In genomic region chr1:125435369-125436135, GRCm38 (mm10) we compare ENCODE assay signal across 8 mouse cellular contexts. TPM values are rescaled to one million over a fixed set of nuclear protein-coding genes. Genes with fewer than 3 reads are reported as not detected.
A peak's percentile ranks its signal among the peaks of the same experiment; 100 is the strongest.
DNase-seq lines count a peak whose midpoint lies in the region; ATAC-seq and TF ChIP-seq lines count a peak whose summit lies in the region.

TSS of gene Actr3 (minus strand) at chr1:125435727.

- peak within 1 kb of the TSS; percentile 96 for H3K9ac ChIP-seq in heart, embryonic 15.5 days
- peak within 1 kb of the TSS; percentile 98 for H3K9ac ChIP-seq in liver, embryonic 14.5 days (replicated peaks)
- peak within 1 kb of the TSS; percentile 87 for H3K9ac ChIP-seq in neural tube, embryonic 11.5 days (ENCODE audit: low read length)
- H3K9ac ChIP-seq in stomach, postnatal 0 days (ENCODE audit: low read length), result peak within 1 kb of the TSS; percentile 97

- ATAC-seq in heart, embryonic 15.5 days (replicated peaks; ENCODE audit: insufficient number of reproducible peaks, insufficient read depth, low FRiP score, low read depth), result peak; percentile 94
- ATAC-seq in liver, embryonic 14.5 days (ENCODE audit: insufficient read depth), result peak; percentile 94
- peak; percentile 95 for ATAC-seq in neural tube, embryonic 11.5 days (ENCODE audit: insufficient read depth, low FRiP score, low TSS enrichment)
- ATAC-seq in stomach, postnatal 0 days (ENCODE audit: low FRiP score, low TSS enrichment), result peak; percentile 97

- peak; percentile 45; the same call in 1 of the 2 replicates for TF ChIP-seq EP300 in liver, embryonic 14.5 days (IDR thresholded peaks at IDR 0.05; ENCODE audit: low read depth)
- TF ChIP-seq EP300 in stomach, postnatal 0 days (optimal IDR thresholded peaks at IDR 0.05), result peak; percentile 76

- DNase-seq in CD8-positive naive resting alpha-beta T cell, adult 2 months (ENCODE audit: low read depth in 2 of 2, low spot score in 2 of 2), result peak; percentile 100
- DNase-seq in c-Kit-positive CD71-negative TER-119-negative erythroid progenitor cells, embryonic 14.5 days (ENCODE audit: low read depth), result peak; percentile 99
- DNase-seq in forebrain, embryonic 10.5 days (ENCODE audit: extremely low spot score, low spot score), result peak; percentile 99
- peak; percentile 99 for DNase-seq in kidney, postnatal 25 days
- peak; percentile 94 to 95 (median 95) for DNase-seq in liver, embryonic 14.5 days (ENCODE audit: low read depth in 3 of 3, low spot score in 3 of 3)
- DNase-seq in neural tube, embryonic 11.5 days (ENCODE audit: low spot score), result peak; percentile 100
- peak; percentile 100 for DNase-seq in stomach, postnatal 0 days (ENCODE audit: low spot score)

- peaks cover 25% of the 10 kb centered on the region for H3K4me1 ChIP-seq in forebrain, embryonic 10.5 days
- peaks cover 25% of the 10 kb centered on the region for H3K4me1 ChIP-seq in heart, embryonic 15.5 days (replicated peaks)
- peaks cover 20 to 24% of the 10 kb centered on the region in 2 experiments for H3K4me1 ChIP-seq in liver, embryonic 14.5 days (replicated peaks; ENCODE audit: control insufficient read depth in 2 of 2, insufficient read depth in 2 of 2, low read length in 1 of 2)
- 0 out of 2 replicates have a peak, but pooled peaks cover 7% of the 10 kb centered on the region for H3K4me1 ChIP-seq in neural tube, embryonic 11.5 days (ENCODE audit: control insufficient read depth, insufficient read depth, low read length)
- H3K4me1 ChIP-seq in stomach, postnatal 0 days (replicated peaks; ENCODE audit: control insufficient read depth, insufficient read depth), result no peaks in the 10 kb centered on the region

- H3K27ac ChIP-seq in forebrain, embryonic 10.5 days, result peak within 1 kb of the TSS; percentile 96
- H3K27ac ChIP-seq in heart, embryonic 15.5 days, result peak within 1 kb of the TSS; percentile 100
- peak within 1 kb of the TSS; percentile 91 for H3K27ac ChIP-seq in liver, embryonic 14.5 days
- peak within 1 kb of the TSS; percentile 97 for H3K27ac ChIP-seq in neural tube, embryonic 11.5 days (ENCODE audit: low read depth, low read length)
- peak within 1 kb of the TSS; percentile 99 for H3K27ac ChIP-seq in stomach, postnatal 0 days (replicated peaks)

- H3K9me3 ChIP-seq in forebrain, embryonic 10.5 days, result no peaks in the 10 kb centered on the region
- no peaks in the 10 kb centered on the region for H3K9me3 ChIP-seq in heart, embryonic 15.5 days (replicated peaks)
- H3K9me3 ChIP-seq in liver, embryonic 14.5 days (ENCODE audit: control insufficient read depth, low read length), result no peaks in the 10 kb centered on the region
- no peaks in the 10 kb centered on the region for H3K9me3 ChIP-seq in neural tube, embryonic 11.5 days (ENCODE audit: control insufficient read depth, low read length)
- no peaks in the 10 kb centered on the region for H3K9me3 ChIP-seq in stomach, postnatal 0 days (ENCODE audit: control insufficient read depth, low read length)

- peak within 1 kb of the TSS; percentile 79 for H3K4me3 ChIP-seq in forebrain, embryonic 10.5 days
- peak within 1 kb of the TSS; percentile 96 for H3K4me3 ChIP-seq in heart, embryonic 15.5 days
- H3K4me3 ChIP-seq in liver, embryonic 14.5 days (ENCODE audit: insufficient read depth in 1 of 2, low read depth in 2 of 2, low read length in 2 of 2), result peak within 1 kb of the TSS; percentile 92 to 94
- peak within 1 kb of the TSS; percentile 84 for H3K4me3 ChIP-seq in neural tube, embryonic 11.5 days (ENCODE audit: low read depth, low read length)
- H3K4me3 ChIP-seq in stomach, postnatal 0 days (ENCODE audit: low read depth, low read length), result peak within 1 kb of the TSS; percentile 90

- no peak for TF ChIP-seq CTCF in liver, embryonic 14.5 days (IDR thresholded peaks at IDR 0.05; ENCODE audit: low read depth)
- no peak for TF ChIP-seq CTCF in stomach, postnatal 0 days (IDR thresholded peaks at IDR 0.05; ENCODE audit: low read depth)

- no peaks in the 10 kb centered on the region for H3K36me3 ChIP-seq in forebrain, embryonic 10.5 days (replicated peaks)
- H3K36me3 ChIP-seq in heart, embryonic 15.5 days, result no peaks in the 10 kb centered on the region
- no peaks in the 10 kb centered on the region for H3K36me3 ChIP-seq in liver, embryonic 14.5 days (replicated peaks; ENCODE audit: control insufficient read depth, insufficient read depth, low read depth)
- no peaks in the 10 kb centered on the region for H3K36me3 ChIP-seq in neural tube, embryonic 11.5 days (ENCODE audit: control insufficient read depth, insufficient read depth, low read length)
- no peaks in the 10 kb centered on the region for H3K36me3 ChIP-seq in stomach, postnatal 0 days (ENCODE audit: control insufficient read depth, insufficient read depth, low read length)

- WGBS in forebrain, embryonic 10.5 days, result under 1% methylated on average over 43 of the region's 59 CpGs
- WGBS in heart, embryonic 15.5 days, result under 1% methylated on average over 54 of the region's 59 CpGs
- under 1% methylated on average over 43 of the region's 59 CpGs for WGBS in liver, embryonic 14.5 days (ENCODE audit: insufficient replicate concordance)
- under 1% methylated on average over 34 of the region's 59 CpGs for WGBS in neural tube, embryonic 11.5 days
- WGBS in stomach, postnatal 0 days, result under 1% methylated on average over 45 of the region's 59 CpGs

- H3K4me2 ChIP-seq in heart, embryonic 15.5 days, result peak within 1 kb of the TSS; percentile 73
- peak within 1 kb of the TSS; percentile 86 for H3K4me2 ChIP-seq in liver, embryonic 14.5 days (ENCODE audit: low read depth)
- peak within 1 kb of the TSS; percentile 61 for H3K4me2 ChIP-seq in neural tube, embryonic 11.5 days (ENCODE audit: low read depth)
- H3K4me2 ChIP-seq in stomach, postnatal 0 days (replicated peaks; ENCODE audit: low read depth), result peak within 1 kb of the TSS; percentile 61

- H3K27me3 ChIP-seq in forebrain, embryonic 10.5 days (ENCODE audit: poor library complexity, severe bottlenecking), result no peaks in the 10 kb centered on the region
- no peaks in the 10 kb centered on the region for H3K27me3 ChIP-seq in heart, embryonic 15.5 days
- no peaks in the 10 kb centered on the region for H3K27me3 ChIP-seq in liver, embryonic 14.5 days (ENCODE audit: control insufficient read depth, insufficient read depth, low read length)
- H3K27me3 ChIP-seq in neural tube, embryonic 11.5 days (ENCODE audit: control insufficient read depth, insufficient read depth, low read length), result no peaks in the 10 kb centered on the region
- no peaks in the 10 kb centered on the region for H3K27me3 ChIP-seq in stomach, postnatal 0 days (ENCODE audit: control insufficient read depth, insufficient read depth, low read length)

RNA-seq across cellular contexts. Expression of gene Actr3, which starts in this region (rescaled TPM):
- polyA plus RNA-seq in forebrain, embryonic 10.5 days (2016; fragmentation: Nextera tagmentation; extraction: Ambion mirVana), result 223 and 229 TPM in 2 replicates
- 267 and 292 TPM in 2 replicates for polyA plus RNA-seq in heart, embryonic 15.5 days (2015; fragmentation: Nextera tagmentation; extraction: Ambion mirVana)
- polyA plus RNA-seq in liver, embryonic 14.5 days (2012; rRNA removed), result 28.9 and 41.4 TPM in 2 replicates
- polyA plus RNA-seq in liver, embryonic 14.5 days (2014; fragmentation: Nextera tagmentation; extraction: Ambion mirVana), result 109 TPM in 2 replicates
- 270 and 284 TPM in 2 replicates for polyA plus RNA-seq in neural tube, embryonic 11.5 days (2014; fragmentation: Nextera tagmentation; extraction: Ambion mirVana)
- polyA plus RNA-seq in stomach, postnatal 0 days (2015; fragmentation: Nextera tagmentation; extraction: Ambion mirVana), result 245 and 251 TPM in 2 replicates

Comparison
In these comparisons a context has a peak if more than half of its experiments do, and no peak if none do; other contexts are left out.
1. Peak in every context shown above with its lines: DNase-seq, ATAC-seq, H3K4me3 ChIP-seq and H3K27ac ChIP-seq.